Mouse (Mus musculus) forebrain, embryonic 15.5 days (tissue): ENCODE measurements at regions not wholly inside any gene's neighbourhood (a gene's known extent, or its start where the extent isn't known, plus 50 kb on each side); places are given as distances from the start of the nearest gene placed in this dataset.

ENCODE experiments used
- ATAC-seq: fragments of 200-750 bp; cut with Nextera tagmentation; replicated peaks from 2 replicates; pipeline ENCODE4 v1.8.0; 2017; ENCODE audit warnings: mild to moderate bottlenecking, moderate TSS enrichment, moderate library complexity
- H3K27ac ChIP-seq: fragments of 300-500 bp; sonication (generic); replicated peaks from 2 replicates; pipeline ENCODE4 v1.5.1; 2015; ENCODE audit warnings: mild to moderate bottlenecking, inconsistent platforms
- H3K27me3 ChIP-seq: fragments of 300-500 bp; sonication (generic); 2 replicates; pipeline ENCODE4 v1.6.1; 2015; ENCODE audit warnings: inconsistent platforms
- H3K36me3 ChIP-seq: fragments of 300-500 bp; sonication (generic); 2 replicates; pipeline ENCODE4 v1.6.1; 2015; ENCODE audit warnings: mild to moderate bottlenecking, inconsistent platforms
- H3K4me1 ChIP-seq: fragments of 300-500 bp; sonication (generic); 2 replicates; pipeline ENCODE4 v1.6.1; 2015; ENCODE audit warnings: inconsistent platforms
- H3K4me2 ChIP-seq: fragments of 300-500 bp; sonication (generic); replicated peaks from 2 replicates; pipeline ENCODE4 v1.6.1; 2015; ENCODE audit warnings: mild to moderate bottlenecking, inconsistent platforms
- H3K4me3 ChIP-seq: fragments of 300-500 bp; sonication (generic); 2 replicates; pipeline ENCODE4 v1.5.1; 2015; ENCODE audit warnings: mild to moderate bottlenecking, inconsistent platforms
- H3K9ac ChIP-seq: fragments of 300-500 bp; sonication (generic); replicated peaks from 2 replicates; pipeline ENCODE4 v1.6.1; 2015; ENCODE audit warnings: mild to moderate bottlenecking, inconsistent platforms
- H3K9me3 ChIP-seq: fragments of 300-500 bp; sonication (generic); 2 replicates; pipeline ENCODE4 v1.6.1; 2016; ENCODE audit warnings: inconsistent platforms
- WGBS: fragments of 180-500 bp; shearing (Covaris S2); methylation state at CpG from one replicate; pipeline ENCODE4 v1.1.7; 2015; ENCODE audit warnings: mixed read lengths; 5-methylcytosine and 5-hydroxymethylcytosine counted together

DNA sequence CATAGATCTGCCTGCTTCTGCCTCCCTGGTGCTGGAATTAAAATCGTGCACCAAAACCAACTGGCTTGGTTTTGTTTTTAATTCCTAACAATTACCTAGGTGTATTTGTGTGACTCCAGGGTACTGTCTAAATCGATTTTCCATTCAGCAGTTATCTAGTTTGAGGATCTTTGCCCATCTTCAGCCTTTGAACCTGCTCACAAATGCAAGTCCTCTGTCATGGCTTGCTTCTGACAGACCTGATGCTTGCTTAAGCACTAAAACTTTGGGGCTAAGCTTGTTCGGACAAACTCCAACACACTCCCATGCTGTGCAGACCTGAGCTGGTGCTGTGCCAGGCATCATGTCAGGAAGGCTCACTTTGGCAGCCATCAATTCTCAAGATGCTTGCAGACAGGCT lies 246.4 kb downstream of the Mtx2 start:
- no peak overlapping the region for H3K9ac ChIP-seq
- H3K9me3 ChIP-seq: no peaks in the 10 kb centered on the region
- 0 out of 2 replicates have a peak overlapping the region, but pooled peaks have one; percentile 11 for H3K27ac ChIP-seq
- no peaks in the 10 kb centered on the region for H3K27me3 ChIP-seq
- ATAC-seq: no peak
- peaks cover 27% of the 10 kb centered on the region for H3K4me1 ChIP-seq
- H3K4me2 ChIP-seq: no peak overlapping the region
- 66% methylated on average over 3 of the region's 3 CpGs for WGBS
- no peaks in the 10 kb centered on the region for H3K36me3 ChIP-seq
- H3K4me3 ChIP-seq: no peak overlapping the region

DNA sequence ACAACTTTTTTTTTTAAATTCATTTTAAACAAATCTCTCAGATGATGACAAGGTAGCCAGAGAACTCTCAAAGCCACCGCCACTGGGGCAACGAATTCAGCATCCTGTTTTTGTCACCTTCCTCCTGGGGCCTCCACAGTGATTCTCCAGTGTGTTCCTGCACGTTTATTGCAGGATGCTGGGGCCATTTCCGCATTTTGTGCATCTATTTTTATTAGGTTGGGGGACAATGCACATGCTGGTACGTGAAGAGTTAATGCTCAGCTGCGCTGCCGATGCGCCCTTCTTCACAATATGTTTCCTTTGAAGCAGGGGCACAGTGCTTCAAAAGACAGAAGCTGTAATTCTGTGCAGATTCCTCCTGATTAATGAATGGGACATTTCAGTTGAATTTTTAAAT lies 246.9 kb downstream of the Mtx2 start:
- Histone ChIP-seq H3K36me3 (no peaks in the 10 kb centered on the region), H3K27ac (0 out of 2 replicates have a peak overlapping the region, but pooled peaks have one; percentile 11), H3K4me1 (peaks cover 27% of the 10 kb centered on the region), H3K9ac (no peak overlapping the region), H3K4me2 (0 out of 2 replicates have a peak overlapping the region, but pooled peaks have one; percentile 2), H3K4me3 (no peak overlapping the region), H3K27me3 (no peaks in the 10 kb centered on the region), H3K9me3 (no peaks in the 10 kb centered on the region)
- 35% methylated on average over 8 of the region's 8 CpGs for WGBS
- ATAC-seq: no peak

DNA sequence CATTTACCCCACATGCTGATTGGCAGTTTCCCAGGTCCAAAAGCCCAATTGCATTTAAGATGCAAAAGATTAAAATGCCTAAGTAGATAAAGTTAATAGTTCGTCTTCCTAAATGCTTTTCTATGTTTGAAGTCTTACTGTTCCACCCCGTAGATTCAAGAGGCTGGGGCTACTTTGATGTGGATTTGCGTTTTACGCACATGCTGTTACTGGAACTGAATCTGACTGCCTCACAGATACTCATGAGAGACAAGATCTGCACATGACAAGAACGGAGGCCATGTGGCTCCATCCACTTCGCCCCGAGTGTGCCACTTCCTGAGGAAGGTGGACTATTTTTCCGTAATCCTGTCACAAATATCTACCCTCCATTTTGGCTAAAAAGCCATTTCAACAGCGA lies 247.6 kb downstream of the Mtx2 start:
- no peak overlapping the region for H3K27ac ChIP-seq
- H3K4me3 ChIP-seq: no peak overlapping the region
- H3K9me3 ChIP-seq: no peaks in the 10 kb centered on the region
- 67% methylated on average over 9 of the region's 9 CpGs for WGBS
- H3K4me1 ChIP-seq: peaks cover 27% of the 10 kb centered on the region
- 0 out of 2 replicates have a peak overlapping the region, but pooled peaks have one; percentile 2 for H3K4me2 ChIP-seq
- no peak for ATAC-seq
- no peak overlapping the region for H3K9ac ChIP-seq
- H3K27me3 ChIP-seq: no peaks in the 10 kb centered on the region
- H3K36me3 ChIP-seq: no peaks in the 10 kb centered on the region

DNA sequence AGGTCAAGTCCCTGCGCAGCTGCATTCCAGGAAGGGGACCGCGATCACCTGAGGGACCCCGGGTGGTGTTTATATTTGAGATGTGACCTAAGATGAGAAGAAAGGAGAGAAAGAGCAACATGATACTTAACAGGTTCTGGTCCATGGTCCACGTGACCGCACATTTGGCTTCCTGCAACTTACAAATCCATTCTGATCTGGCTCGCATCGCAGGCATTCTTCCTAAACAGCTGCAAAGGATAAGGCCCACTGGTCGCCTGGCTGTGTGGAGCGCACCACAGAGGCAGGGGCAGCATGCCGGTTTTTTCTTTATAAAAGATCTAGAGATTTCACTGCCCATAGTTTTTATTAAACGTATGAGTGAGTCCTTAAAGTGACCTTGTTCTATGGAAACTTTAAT lies 261.6 kb downstream of the Mtx2 start:
- H3K36me3 ChIP-seq: no peaks in the 10 kb centered on the region
- 79% methylated on average over 12 of the region's 12 CpGs for WGBS
- H3K4me2 ChIP-seq: no peak overlapping the region
- no peaks in the 10 kb centered on the region for H3K4me1 ChIP-seq
- no peaks in the 10 kb centered on the region for H3K9me3 ChIP-seq
- no peak overlapping the region for H3K4me3 ChIP-seq
- H3K9ac ChIP-seq: no peak overlapping the region
- no peaks in the 10 kb centered on the region for H3K27me3 ChIP-seq
- no peak overlapping the region for H3K27ac ChIP-seq
- ATAC-seq: no peak

DNA sequence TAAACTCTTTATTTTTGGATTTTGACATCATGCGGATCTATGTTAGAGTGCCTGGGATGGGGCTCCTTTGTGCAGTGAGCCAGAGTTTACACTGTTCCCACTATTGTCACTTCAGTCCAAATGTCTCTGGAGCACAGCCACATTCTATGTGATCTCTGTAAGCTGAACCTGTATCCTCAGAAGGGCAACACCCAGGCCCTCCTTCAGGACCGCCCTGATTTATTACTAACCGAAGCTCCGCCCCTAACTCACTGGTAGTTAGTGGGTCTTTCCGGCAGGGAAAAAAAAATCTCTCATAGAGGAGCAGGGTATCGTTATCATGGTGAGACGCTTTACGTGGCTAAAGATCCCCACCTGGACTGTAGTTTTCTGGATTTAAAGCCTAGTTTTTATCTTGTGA lies 263.6 kb downstream of the Mtx2 start:
- no peaks in the 10 kb centered on the region for H3K4me1 ChIP-seq
- no peak for ATAC-seq
- WGBS: 75% methylated on average over 8 of the region's 8 CpGs
- no peak overlapping the region for H3K4me2 ChIP-seq
- H3K27ac ChIP-seq: no peak overlapping the region
- H3K9me3 ChIP-seq: no peaks in the 10 kb centered on the region
- H3K27me3 ChIP-seq: no peaks in the 10 kb centered on the region
- no peak overlapping the region for H3K4me3 ChIP-seq
- H3K9ac ChIP-seq: no peak overlapping the region
- H3K36me3 ChIP-seq: no peaks in the 10 kb centered on the region

DNA sequence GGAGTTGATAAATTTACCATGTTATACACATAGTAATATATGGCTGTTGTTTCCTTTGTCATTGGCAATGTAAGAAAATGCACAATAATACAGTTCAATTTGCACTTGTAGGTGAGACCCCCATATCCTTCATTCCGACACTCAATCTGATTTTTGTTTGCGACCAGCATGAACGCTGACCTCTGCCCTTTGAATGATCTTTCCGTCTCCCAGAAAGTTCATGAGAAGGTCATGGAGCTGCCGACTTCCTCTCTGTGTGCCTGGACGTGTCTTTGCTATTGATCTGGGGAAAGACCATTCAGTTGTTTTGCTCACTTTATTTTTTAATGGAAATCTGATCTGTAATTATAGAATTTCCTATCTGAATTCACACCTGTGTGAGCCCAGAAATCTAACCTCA lies 264.0 kb downstream of the Mtx2 start:
- Histone ChIP-seq H3K27me3 (no peaks in the 10 kb centered on the region), H3K4me1 (no peaks in the 10 kb centered on the region), H3K27ac (no peak overlapping the region), H3K9me3 (no peaks in the 10 kb centered on the region), H3K9ac (no peak overlapping the region), H3K4me3 (no peak overlapping the region), H3K36me3 (no peaks in the 10 kb centered on the region), H3K4me2 (no peak overlapping the region)
- 61% methylated on average over 6 of the region's 6 CpGs for WGBS
- ATAC-seq: no peak

DNA sequence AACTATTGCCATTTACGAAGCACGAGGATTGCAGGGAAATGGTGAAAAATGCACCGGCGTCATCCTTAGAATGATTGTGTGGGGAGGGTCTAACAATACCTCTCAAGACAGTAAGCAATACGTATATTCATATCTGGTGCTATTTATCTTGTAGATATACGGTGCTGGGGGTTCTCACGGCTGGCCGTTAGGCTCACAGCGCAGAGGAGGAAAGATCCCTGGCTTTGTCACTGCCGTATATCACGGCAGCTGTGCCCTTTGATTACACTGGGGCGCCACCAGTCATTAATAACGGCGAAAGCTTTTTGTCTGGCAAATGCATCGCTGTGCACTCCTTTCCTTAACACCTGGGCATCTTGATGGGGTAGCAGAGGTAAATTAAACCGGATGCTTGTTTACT lies 264.8 kb downstream of the Mtx2 start:
- Histone ChIP-seq H3K4me1 (no peaks in the 10 kb centered on the region), H3K36me3 (no peaks in the 10 kb centered on the region), H3K4me3 (no peak overlapping the region), H3K9ac (no peak overlapping the region), H3K9me3 (no peaks in the 10 kb centered on the region), H3K4me2 (no peak overlapping the region), H3K27me3 (no peaks in the 10 kb centered on the region), H3K27ac (no peak overlapping the region)
- 76% methylated on average over 16 of the region's 16 CpGs for WGBS
- ATAC-seq: no peak

DNA sequence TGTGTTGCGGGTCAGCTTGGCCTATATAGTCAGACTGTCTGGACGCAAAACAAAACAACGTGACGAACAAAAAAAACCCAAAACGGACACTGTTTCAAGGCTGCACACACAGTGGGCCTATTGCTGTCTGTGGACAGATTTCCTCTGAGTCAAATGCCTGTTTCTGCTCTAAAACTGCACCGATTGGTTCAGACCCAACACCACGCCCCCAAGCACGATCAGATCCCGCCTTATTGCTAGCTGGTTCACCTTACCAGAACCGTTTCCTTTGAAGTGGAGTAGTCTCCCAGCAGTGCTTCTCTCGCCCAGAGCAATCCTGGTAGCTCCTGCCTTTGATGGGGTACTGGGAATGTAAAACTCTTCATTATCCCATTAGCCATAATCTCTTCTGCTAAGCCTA lies 275.9 kb downstream of the Mtx2 start:
- Histone ChIP-seq H3K9ac (no peak overlapping the region), H3K4me3 (no peak overlapping the region), H3K4me2 (no peak overlapping the region), H3K36me3 (no peaks in the 10 kb centered on the region), H3K27ac (no peak overlapping the region), H3K4me1 (no peaks in the 10 kb centered on the region), H3K9me3 (no peaks in the 10 kb centered on the region), H3K27me3 (no peaks in the 10 kb centered on the region)
- ATAC-seq: no peak
- 61% methylated on average over 11 of the region's 11 CpGs for WGBS

DNA sequence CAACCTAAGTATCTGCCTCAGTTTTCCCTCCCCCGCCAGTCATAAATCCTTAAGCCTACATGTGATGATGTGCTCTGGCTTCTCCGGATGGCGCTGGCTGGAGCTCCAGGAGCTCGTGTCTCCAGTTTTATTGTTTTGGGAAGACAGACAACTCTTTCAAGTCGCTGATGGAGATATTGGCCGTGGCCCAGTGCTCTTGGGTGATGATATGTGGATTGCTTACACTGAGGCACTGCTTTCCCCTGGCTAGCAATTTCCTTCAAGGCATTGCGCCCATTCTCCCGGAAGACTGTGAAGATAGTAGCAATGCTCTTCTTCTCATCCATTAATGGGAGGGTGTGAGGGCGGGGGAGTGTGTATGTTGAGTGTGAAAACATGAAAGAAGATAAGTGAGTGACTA lies 287.1 kb downstream of the Mtx2 start:
- Histone ChIP-seq H3K9me3 (no peaks in the 10 kb centered on the region), H3K27me3 (no peaks in the 10 kb centered on the region)
- 90% methylated on average over 9 of the region's 9 CpGs for WGBS

GRCm38 (mm10) chr2:75114375-75114774 lies 288.8 kb downstream of the Mtx2 start:
- Histone ChIP-seq H3K9me3 (no peaks in the 10 kb centered on the region), H3K4me1 (peaks cover 4% of the 10 kb centered on the region; the same call in 1 of the 2 replicates), H3K27ac (no peak overlapping the region), H3K27me3 (no peaks in the 10 kb centered on the region), H3K36me3 (no peaks in the 10 kb centered on the region), H3K4me3 (no peak overlapping the region), H3K9ac (no peak overlapping the region), H3K4me2 (no peak overlapping the region)
- 29% methylated on average over 6 of the region's 6 CpGs for WGBS
- no peak for ATAC-seq

More for the DNA sequence above, 287.1 kb downstream of the Mtx2 start:
- no peak overlapping the region for H3K9ac ChIP-seq
- ATAC-seq: no peak
- H3K4me2 ChIP-seq: no peak overlapping the region
- H3K4me3 ChIP-seq: no peak overlapping the region
- H3K27ac ChIP-seq: no peak overlapping the region
- peaks cover 4% of the 10 kb centered on the region; the same call in 1 of the 2 replicates for H3K4me1 ChIP-seq
- no peaks in the 10 kb centered on the region for H3K36me3 ChIP-seq

DNA sequence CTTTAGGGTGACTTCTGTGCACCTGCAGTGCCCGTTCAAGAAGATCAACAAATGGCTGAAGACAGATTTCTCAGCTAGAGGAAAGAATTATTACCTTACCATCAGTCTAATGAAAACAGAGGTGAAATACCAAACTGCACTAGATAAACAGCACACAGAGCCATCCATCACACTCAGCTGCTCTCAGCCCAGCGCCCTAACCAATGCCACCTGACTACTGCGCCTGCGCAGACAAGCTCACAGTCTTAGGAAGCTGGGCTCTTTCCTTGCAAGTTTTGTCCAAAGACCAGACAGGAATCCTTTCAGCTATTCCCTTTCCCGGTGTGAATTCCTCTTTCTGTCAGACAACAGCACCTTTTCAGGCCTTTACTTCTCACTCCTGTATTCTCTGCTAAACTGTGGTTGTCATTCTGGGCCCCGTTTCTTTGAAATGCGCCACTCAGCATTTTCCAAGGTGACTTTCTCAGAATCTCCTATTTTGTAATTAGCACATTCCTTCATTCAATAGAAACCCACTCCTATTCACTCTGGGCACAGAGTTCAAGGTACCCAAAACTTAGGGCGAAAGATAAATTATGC lies 292.8 kb downstream of the Mtx2 start:
- Histone ChIP-seq H3K4me2 (no peak overlapping the region), H3K36me3 (no peaks in the 10 kb centered on the region), H3K4me3 (no peak overlapping the region), H3K9ac (no peak overlapping the region), H3K9me3 (no peaks in the 10 kb centered on the region), H3K4me1 (peaks cover 4% of the 10 kb centered on the region; the same call in 1 of the 2 replicates), H3K27ac (no peak overlapping the region), H3K27me3 (no peaks in the 10 kb centered on the region)
- no peak for ATAC-seq
- WGBS: 83% methylated on average over 8 of the region's 8 CpGs

DNA sequence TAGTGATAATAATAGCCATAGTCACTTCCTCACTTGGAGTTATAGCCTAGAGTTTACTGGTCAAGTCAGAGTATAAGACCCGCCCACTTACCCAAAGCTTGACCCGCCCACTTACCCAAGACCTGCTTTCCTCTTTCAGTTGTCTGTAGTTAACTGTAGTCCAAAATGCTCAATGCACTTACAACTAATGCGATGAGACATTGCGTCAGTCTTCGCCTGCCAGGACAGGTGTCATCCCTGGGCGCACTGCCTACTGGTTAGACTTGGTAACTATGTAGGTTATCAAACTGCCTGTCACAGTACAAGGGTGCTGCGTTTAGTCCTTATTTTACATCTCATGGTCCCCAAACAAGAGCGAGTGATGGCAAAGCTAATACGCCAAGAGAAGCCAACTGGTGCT lies 294.0 kb downstream of the Mtx2 start:
- WGBS: 95% methylated on average over 9 of the region's 9 CpGs
- no peak for ATAC-seq
- no peak overlapping the region for H3K4me3 ChIP-seq
- no peaks in the 10 kb centered on the region for H3K36me3 ChIP-seq
- no peaks in the 10 kb centered on the region for H3K9me3 ChIP-seq
- peaks cover under 1% of the 10 kb centered on the region; the same call in 1 of the 2 replicates for H3K4me1 ChIP-seq
- no peak overlapping the region for H3K27ac ChIP-seq
- H3K27me3 ChIP-seq: no peaks in the 10 kb centered on the region
- H3K4me2 ChIP-seq: no peak overlapping the region
- H3K9ac ChIP-seq: no peak overlapping the region
